Mouse (Mus musculus) cerebellum, adult 9-11 months (tissue): Measurements from ENCODE around the gene Stoml2.

Experiments used
- DNase-seq: peaks from one replicate; pipeline ENCODE4 v3.0.0; 2022

The Stoml2 gene

DNA sequence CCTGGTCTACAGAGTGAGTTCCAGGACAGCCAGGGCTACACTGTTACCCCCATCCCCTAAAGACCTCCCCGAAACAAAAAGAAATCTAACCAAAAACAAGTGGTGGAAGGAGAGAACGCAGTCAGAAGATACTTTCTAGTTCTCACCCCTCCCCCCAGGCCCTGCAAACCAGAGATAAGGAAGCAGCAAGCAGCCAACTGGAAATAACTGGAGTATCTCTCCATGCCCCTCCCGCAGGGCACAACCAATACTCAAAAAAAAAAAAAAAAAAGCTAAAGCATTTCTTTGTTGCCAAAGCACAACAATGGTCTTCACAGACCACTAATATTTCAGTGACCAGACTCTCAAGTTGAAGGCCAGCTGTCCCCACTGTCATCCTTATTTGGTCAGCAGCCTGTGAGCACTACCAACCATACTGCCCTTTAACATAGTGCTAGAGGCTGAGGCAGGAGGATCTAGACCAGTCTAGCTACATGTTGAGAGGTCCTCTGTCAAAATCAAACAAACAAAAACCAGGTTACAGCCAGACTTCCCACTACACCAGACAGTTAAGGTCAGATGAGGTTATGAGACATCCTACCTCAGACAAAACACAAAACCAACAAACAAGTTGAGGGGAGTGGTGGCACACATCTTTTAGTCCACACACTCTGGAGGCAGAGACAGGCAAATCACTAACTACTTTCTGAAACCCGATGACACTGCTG, 6.5 kb upstream of the Stoml2 start:
- DNase-seq, result peak; percentile 26

DNA sequence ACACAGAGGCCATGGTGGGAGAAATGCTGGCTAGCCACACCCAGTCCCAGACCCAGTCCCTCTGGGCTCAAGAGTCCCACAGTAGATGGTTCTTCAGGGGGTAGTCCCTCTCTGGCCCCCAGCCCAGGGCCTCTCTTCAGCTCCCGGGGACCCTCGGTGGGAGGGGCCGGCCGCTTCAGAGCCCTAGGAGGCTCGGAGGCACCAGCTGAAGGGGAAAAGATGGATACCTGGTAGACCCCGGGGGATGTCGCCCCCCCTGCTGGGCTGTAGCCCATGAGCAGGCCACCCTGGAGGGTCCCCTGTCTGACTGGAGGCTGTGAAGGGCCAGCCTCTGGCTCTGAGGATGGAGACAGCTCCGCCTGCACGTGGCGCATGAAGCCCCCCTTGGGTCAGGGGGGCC, 4.8 kb upstream of the Stoml2 start:
- DNase-seq, result peak; percentile 57

DNA sequence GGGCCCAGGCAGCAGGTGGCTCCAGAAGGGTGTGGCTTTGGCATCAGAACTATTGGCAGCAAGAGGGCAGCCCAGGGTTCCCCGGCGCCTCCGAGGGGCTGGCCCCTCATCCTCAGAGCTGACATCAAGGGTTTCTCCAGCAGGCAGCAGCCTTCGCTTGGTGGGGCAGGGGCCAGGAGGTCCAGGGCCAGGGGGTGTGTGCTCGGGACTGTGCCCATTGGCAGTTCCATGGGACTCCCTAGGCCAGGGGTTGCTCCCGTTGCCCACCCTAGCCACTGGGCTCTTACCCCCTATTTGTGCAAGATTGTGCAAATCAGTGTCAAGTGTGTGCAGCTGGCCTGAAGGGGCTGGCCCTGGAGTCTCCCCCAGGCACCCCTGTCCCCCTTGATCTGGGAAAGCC, 4.3 kb upstream of the Stoml2 start:
- DNase-seq, result peak; percentile 45

DNA sequence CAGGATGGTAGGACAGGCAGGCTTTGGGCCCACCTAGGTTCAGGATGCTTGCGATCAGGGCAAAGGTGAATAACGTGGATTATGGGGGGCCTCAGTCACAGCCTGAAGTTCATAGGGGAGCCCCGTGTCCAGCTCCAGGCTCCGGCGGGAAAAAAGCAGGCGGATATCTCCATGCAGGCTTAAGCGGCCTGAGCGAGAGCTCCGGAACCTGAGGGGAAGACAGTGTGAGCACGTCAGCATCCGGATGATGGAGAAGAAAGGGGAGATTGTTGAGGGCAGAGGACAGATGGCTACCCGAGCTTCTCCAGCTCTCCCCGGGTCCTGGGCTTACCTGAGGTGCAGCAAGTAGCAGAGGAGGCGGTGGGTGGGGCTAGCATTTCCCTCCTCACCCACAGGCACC, 2.0 kb upstream of the Stoml2 start:
- peak; percentile 57 for DNase-seq

DNA sequence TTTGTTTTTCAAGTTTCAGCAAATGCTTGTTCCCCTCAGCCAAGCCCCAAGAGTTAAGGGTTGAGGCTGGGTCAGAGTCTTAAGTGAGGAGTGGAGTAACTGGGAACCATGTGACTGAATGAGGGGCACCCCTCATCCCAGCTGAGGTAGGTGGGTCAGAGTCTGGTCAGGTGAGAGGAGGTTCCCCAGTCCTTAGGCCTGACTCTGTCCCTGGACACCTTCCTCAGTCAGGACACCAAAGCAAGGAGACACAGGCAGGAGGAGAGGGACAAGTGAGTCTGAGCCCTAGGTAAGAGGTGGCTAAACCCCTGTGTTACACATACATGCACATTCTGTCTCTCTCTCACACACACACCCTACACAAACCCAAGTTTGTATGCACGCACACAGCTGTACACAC, 991 bp upstream of the Stoml2 start:
- peak; percentile 38 for DNase-seq

DNA sequence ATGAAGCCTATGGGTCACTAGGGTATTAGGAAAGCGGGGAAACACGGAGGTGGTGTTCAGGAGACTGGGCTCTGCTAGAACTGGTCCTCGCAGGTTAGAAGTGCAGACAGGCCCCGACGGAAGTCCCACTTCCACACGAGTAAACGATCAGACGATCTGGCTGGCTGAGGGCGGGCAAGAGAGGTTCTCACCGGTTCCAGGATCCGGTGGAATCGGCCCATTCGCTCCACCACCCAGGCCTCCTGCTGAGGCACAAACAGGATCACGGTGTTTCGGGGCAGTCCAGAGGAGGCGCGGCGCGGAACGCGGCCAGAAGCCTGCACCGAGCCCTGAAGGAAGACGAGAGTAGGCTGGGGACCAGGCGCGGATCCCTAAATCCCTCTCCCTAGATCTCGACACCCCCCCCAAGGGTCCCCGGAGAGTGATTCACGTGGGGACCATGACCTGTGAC, 705 bp downstream of the Stoml2 start:
- no peak for DNase-seq

DNA sequence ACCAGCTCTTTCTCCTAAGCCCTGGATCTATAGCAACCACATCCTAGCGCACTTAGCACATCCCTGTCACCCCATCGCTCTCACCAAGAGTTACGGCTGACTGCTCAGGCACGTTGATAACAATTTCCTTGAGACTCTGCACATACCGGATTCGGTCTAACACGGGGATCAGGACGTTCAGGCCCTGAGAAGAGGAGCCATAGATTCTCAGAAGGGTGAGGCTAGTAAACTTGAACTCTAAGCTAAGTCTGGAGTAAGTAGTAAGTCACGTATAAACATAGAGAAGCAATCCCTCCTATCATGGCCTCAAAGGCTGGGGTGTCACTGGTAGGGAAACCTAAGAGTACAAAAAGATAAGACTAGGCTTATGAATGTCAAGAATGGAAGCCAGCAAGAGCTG, 1.2 kb downstream of the Stoml2 start:
- DNase-seq, result peak; percentile 30

DNA sequence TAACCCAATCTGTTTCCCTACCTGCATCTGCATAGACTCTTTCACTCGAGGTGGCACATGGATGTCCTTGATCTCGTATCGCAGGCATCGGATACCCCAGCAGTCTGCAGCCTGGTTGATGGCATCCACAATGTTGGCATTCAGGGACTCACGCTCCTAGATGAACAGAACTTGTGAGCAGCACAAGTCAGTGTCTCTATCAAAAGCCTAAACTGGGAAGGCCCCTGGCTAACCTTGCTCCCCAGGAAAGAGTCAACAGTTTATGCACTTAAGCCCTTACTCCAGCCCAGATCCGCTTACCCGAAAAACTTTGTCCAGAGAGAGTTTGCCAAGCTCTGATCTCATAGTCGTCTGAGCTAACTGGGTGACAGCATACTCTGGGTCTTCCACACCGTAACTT, 1.8 kb downstream of the Stoml2 start:
- peak; percentile 31 for DNase-seq

DNA sequence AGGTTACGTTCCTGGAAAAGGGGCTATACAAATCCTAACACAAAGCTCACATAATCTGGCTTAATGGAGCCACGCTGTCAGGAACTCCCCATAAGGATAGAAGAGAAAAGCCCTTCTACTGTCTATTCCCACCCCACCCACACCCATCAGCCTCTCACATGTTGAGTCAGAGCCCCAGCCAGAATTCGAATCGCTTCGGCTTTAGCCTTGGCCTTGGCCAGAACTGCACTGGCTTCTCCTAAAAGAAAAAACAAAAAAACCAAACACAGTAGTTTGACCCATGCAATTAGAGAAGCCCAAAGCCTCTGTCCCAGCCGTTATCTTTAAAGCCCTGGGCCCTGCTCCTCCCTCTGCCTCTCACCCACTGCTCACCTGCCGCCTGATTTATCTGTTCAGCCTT, 2.4 kb downstream of the Stoml2 start:
- DNase-seq, result no peak

DNA sequence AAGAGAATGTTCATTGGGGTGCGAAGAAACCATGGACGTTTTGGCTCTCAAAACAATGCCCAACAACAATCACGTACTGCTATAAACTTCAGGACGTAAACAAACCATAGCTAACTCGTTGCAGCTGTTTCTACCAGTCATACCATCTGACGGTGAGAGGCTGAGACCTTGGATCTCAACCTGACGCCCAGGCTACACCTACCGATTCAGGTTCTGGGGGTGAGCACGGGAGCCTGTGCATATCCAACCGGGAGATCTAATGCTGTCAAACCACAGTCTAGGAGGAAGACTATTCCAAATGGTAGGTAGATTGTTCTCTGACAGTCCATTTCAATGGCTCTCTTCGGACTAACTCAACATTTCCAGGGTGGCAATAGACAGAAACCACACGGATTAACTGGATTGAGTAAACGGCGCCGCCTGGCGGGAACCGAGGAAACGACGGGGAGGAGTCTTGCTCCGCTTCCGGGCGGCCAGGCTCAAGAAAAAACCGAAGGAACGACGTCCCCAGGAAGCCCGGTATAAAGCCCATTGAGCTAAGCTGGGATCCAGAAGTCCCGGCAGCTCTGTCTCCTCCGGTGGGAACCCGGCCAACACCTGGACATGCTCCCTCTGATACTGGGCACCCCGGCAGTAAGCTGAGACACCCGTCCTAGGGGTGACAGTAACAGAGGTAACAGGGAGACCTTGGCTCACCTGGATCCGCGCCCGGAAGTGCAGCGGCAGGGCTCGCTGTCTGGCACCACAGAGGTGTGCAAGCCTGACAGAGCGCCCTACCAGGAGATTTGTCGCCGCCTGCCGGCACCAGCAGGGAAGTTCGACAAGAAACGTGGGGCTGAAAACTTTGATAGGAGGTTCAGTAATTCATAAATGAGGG, 6.2 kb downstream of the Stoml2 start, which contains the start of gene Pigo:
TSS of gene Pigo (minus strand) at position 736 of the 877 bp plus-strand sequence.
- peak; percentile 98 for DNase-seq

DNA sequence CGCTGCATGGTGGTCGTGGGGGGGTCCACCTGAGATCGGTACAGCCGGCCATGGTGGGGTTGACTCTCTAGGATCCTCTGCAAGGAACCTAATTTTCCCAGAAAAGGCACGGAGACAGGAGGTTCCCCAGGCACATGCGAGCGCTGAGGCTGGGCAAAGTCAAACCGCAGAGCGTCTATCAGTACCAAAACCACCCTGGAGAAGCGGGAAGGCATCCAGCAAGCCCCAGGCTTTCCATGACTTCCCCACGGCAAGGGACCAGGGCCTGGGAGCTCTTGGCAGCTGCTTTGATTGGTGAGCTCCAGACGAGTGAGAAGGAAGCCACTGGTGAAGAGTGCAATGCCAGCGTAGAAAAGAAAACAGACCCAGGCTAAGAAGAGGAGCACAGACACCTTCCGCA, 6.8 kb downstream of the Stoml2 start:
- DNase-seq, result peak; percentile 65

DNA sequence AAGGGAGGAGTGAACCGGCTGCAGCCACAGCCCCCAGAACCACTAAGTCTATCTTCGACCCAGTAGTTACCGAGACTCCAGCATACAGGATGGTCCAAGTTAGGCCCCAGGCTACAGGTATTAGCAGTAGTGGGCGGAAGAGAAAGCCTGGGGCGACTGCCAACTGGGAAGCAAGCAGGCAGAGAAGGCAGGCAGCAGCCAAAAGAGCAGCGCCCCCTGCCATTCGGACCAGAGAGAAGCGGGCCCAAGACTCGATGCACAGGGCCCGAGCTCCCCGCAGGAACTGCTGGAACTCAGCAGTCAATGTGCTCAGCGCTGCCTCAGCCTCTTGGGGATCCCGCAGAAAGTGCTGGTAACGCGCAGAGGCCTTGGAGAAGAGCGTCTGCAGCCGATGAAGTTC, 10.2 kb downstream of the Stoml2 start:
- no peak for DNase-seq

DNA sequence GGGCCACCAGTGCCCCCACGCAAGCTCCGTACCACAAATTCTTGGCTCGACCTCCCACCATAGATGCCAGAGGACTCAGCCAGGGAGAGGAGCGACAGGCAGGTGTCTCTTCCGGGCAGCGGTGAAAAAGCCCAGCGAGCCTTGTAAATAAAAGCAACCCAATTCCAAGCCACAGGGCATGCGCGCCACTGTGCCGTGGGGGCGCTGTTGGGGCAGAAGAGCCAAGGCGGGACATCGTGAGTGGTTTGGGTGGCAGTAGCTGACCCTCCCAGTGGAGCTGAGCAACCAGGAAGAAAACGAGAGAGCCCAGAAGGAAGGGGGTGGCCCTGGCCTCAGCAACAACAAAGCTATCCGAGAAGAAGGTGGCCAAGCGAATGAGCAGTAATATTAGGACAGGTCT, 10.6 kb downstream of the Stoml2 start:
- no peak for DNase-seq

DNA sequence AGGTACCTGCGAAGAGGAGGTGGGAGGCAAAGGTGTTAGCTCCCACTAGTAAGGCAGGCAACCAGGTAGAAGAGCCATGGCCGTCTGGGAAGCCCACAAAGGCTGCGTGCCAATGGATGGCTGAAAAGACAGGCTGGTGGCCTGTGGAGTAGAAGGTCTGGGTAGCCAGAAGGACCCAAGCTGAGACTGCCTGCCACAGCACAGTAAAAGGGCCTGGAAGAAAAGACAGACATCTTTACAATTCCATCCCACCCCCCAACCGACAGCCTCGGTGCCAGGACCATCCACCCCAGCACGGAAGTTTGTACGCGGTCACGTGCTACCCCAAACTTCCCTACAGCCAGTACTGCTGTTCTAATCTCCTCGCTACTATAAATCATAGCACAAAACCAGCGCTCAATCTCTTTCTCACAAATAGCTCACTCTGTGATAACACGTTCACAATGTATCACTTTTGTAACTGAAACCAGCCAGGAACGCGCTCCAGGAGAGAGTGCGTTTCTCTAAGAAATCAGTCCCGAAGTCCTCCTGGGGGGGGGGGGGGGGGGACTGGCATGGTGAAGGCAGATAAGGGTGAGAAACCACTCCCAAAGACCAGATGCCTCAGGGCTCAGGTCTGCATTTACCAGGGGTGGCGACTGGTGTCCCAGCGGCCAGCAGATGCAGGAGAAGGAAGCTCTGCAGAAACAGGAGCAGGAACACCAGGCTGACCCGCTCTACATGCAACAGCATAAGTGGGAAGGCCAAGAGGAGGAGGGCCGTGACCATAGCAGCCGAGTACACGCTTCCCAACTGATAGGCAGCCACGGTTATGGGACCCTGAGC, 11.7 kb downstream of the Stoml2 start:
- DNase-seq, result no peak

DNA sequence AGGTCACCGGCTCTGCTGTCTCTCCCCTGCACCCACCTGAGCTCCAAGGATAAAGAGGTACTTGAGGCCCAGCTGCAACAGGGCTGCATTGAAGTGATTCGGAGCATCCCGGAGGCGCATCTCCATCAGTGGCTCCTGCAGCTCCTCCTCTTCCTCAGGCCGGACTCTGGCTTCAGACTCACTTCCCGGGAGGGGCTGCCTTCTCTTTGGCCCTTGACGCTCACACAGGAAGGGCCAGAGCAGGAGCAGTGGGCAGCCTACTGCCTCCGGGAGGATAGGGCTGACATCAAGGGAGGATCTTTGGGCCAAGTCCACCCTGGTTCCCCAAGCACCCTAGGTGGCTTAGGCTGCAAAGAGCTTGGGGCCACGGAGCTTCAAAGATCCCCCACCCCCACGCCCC, 12.3 kb downstream of the Stoml2 start:
- peak; percentile 15 for DNase-seq

DNA sequence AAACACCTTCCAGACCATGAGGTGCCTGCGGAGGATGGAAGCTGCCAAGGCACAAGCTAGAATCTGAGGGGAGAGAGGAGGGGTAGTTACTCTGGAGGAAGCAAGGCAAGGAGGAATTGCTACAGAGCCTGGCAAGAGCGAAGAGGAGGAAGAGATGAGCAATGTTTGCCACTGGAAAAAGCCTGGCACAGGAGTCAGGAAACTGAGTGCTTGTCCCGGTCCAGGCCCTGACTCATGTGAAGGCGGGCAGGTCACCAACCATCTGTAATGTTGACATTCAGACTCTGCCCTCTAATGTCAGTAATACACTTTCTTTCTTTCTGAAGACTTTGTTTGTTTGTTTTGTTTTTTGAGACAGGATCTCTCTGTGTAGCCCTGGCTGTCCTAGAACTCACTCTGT, 13.4 kb downstream of the Stoml2 start:
- DNase-seq, result no peak

DNA sequence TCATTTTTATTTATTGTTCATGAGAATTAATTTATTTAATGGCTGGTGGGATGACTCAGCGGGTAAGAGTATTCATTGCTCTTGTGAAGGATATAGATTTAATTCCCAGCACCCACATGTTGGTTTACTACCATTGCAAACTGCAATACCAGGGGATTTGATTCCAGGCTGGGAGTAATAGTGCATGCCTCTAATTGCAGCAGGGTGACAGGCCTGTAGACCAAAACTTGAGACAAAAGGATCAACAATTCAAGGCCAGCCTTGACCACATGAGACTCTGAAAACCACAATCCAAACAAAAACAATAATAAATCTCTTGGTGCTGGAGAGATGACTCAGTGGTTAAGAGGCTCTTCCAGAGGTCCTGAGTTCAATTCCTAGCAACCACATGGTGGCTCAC, 19.4 kb downstream of the Stoml2 start:
- no peak for DNase-seq

DNA sequence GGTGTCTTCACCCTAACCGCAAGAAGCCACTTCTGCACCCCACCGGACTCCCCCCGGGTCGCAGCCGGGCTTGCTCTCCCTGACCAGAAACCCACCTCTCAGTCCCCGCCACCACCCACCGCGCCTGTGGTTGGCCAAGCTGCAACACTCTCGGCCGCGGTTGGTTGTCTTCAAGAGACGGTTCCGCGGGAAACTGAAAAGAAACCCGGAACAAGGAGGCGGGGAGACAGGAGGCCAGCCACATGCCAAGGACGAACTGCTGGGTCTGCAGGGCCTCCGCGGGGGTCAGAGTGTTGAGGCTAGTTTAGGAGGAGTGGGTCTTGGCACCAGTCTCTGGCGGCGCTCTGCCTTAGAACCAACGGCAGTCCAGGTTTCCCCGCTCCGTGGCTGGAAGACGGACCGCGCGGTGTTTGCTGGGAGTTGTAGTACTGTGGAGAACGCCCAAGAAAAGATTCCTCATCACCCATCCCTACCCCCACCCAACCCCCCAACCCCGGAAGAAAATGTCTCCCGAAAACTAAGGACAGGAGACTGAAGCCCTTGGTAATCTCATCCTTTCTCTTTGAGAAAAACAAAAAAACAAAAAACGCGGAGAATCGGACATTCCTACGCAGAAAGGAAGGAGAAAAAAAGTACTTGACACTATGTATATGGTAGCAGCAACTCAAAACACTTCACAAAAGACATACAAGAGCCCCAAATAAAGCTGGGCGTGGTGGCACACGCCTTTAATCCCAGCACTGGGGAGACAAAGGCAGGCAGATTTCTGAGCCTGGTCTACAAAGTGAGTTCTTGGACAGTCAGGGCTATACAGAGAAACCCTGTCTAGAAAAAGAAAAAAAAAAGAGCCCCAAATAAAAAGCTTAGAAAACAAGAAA, 21.1 kb downstream of the Stoml2 start, which contains the start of gene Fancg:
TSS of gene Fancg (minus strand) at position 346 of the 878 bp plus-strand sequence.
- peak; percentile 83 for DNase-seq

DNA sequence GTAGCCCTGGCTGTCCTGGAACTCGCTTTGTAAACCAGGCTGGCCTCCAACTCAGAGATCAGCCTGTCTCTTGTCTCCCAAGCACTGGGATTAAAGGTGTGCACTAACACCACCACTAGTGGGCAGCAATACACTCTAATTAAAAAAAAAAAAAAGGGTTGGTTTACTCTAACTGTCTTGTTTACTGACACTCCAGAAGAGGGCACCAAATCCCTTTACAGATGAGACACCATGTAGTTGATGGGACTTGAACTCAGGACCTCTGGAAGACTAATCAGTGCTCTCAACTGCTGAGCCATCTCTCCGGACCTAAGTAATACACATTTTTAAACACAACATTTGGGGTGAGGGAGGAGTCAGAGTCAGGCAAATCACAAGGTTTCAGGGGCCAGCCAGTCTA, 25.7 kb downstream of the Stoml2 start:
- peak; percentile 47 for DNase-seq

DNA sequence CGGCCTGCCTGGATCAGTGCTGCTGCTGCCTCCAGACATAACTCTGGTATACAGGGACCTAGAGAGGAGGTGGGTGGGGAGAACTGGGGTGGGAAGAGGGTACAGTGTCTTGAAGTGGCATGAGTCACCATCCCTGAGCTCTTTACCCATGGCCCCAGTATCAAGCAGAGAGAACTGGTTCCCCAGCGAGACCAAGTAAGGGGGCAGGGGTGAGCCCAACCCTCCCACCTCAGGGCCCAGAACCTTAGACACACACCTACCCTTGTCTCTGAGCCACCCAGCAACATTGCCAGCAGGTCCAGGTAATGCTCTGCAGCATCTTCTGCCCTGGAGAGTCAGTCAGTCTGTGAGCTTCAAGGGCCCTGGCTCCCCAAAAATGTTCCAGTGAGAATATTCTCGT, 26.6 kb downstream of the Stoml2 start:
- DNase-seq, result peak; percentile 27

DNA sequence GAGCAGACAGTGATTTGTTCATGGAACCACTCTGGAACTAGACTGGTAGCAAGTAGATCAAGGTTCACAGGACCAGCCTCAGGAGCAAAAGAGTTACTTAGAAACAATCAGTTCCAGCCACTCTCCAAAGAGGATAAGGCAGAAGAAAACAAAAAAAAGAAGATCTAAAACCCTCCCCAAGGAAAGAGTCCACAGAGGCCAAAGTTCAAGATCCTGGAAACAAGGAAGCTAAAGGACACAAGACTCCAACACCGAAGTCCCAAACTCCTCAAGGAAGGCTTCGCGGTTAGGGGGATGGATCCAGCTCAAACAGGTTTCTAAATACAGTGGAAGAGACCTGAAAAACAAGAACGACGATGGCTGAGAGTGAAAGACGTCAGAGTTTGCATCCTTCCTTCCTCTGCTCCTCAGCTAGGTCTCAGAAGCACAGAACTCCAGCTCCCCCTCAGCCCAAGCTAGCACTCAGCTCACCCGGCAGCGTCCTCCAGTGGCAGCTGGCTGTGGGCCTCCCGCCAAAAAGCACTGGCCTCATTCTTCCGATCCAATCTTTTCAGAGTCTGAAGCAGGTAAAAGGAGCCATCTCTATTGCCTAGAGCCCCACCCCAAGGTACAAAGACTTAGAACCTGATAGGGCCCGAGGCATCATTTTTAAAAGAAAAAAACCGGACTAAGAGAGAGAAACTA, 28.6 kb downstream of the Stoml2 start:
- DNase-seq, result peak; percentile 43

DNA sequence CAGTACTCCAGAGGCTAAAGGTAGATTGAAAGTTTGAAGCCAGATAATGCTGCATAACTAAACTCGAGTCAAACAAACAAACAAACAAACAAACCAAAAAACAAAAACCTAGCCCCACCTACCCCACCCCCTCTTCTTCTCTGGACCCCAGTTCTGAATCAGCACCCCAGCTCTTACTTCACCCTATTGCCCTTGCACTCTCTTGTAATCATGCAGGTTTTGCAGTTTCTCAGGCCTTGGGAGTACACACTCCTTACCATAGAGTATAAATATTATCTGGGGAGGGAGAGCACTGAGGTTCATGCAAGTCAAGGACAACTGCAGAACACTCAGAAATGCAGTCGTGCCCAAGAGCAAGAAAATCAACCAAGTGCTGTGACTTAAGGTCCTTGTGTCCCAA, 30.2 kb downstream of the Stoml2 start:
- peak; percentile 31 for DNase-seq
